Mouse (Mus musculus) stomach, postnatal 0 days (tissue): ENCODE measurements around the gene Tas2r135. TPM values are rescaled to one million over a fixed set of nuclear protein-coding genes. Genes with fewer than 3 reads are reported as not detected.

ENCODE experiments used
- ATAC-seq: fragments of 200-750 bp; cut with Nextera tagmentation; 2 replicates; pipeline ENCODE4 v1.8.0; 2017; ENCODE audit not compliant: low FRiP score, low TSS enrichment
- DNase-seq: peaks from one replicate; pipeline ENCODE4 v3.0.0-alpha.2; 2016; ENCODE audit warnings: low spot score
- H3K27ac ChIP-seq: fragments of 300-500 bp; sonication (generic); replicated peaks from 2 replicates; pipeline ENCODE4 v1.5.1; 2014; ENCODE audit warnings: mild to moderate bottlenecking, control low read depth
- H3K27me3 ChIP-seq: fragments of 300-500 bp; sonication (generic); 2 replicates; pipeline ENCODE4 v1.6.1; 2014; ENCODE audit warnings: low read length; ENCODE audit not compliant: control insufficient read depth, insufficient read depth
- H3K36me3 ChIP-seq: fragments of 300-500 bp; sonication (generic); 2 replicates; pipeline ENCODE4 v1.6.1; 2014; ENCODE audit warnings: low read length, mixed read lengths; ENCODE audit not compliant: control insufficient read depth, insufficient read depth
- H3K4me1 ChIP-seq: fragments of 300-500 bp; sonication (generic); replicated peaks from 2 replicates; pipeline ENCODE4 v1.6.1; 2014; ENCODE audit warnings: antibody characterized with exemption; ENCODE audit not compliant: control insufficient read depth, insufficient read depth
- H3K4me2 ChIP-seq: fragments of 300-500 bp; sonication (generic); replicated peaks from 2 replicates; pipeline ENCODE4 v1.6.1; 2014; ENCODE audit warnings: low read depth, mild to moderate bottlenecking, control low read depth, moderate library complexity
- H3K4me3 ChIP-seq: fragments of 300-500 bp; sonication (generic); 2 replicates; pipeline ENCODE4 v1.5.1; 2014; ENCODE audit warnings: low read depth, low read length, control low read depth
- H3K9ac ChIP-seq: fragments of 300-500 bp; sonication (generic); 2 replicates; pipeline ENCODE4 v1.6.1; 2014; ENCODE audit warnings: mild to moderate bottlenecking, low read length, control low read depth, mixed read lengths
- H3K9me3 ChIP-seq: fragments of 300-500 bp; sonication (generic); 2 replicates; pipeline ENCODE4 v1.6.1; 2016; ENCODE audit warnings: low read length; ENCODE audit not compliant: control insufficient read depth
- CTCF ChIP-seq: IDR thresholded peaks from 2 replicates; pipeline ENCODE4 v1.5.1; 2016; ENCODE audit warnings: antibody characterized with exemption, low read depth, mild to moderate bottlenecking, moderate library complexity
- EP300 ChIP-seq: optimal IDR thresholded peaks from 2 replicates; pipeline ENCODE3; 2016; ENCODE audit warnings: antibody characterized with exemption
- WGBS: fragments of 180-500 bp; shearing (Covaris S2); extraction: QIAGEN DNeasy Blood & Tissue Kit; methylation state at CpG from one replicate; pipeline ENCODE4 v1.1.7; 2014; 5-methylcytosine and 5-hydroxymethylcytosine counted together
- polyA plus RNA-seq: library from polyadenylated mRNA; unstranded; fragments of >200 nt; fragmentation: Nextera tagmentation; extraction: Ambion mirVana; gene quantifications from 2 replicates; pipeline ENCODE4 v1.2.1, GENCODE M21; 2015

The Tas2r135 gene
- polyA plus RNA-seq, 1 experiment from 2014 or later: not detected

- 91% methylated on average over 3 of the region's 3 CpGs for WGBS
- no peaks in the 10 kb centered on the region for H3K27me3 ChIP-seq
- ATAC-seq (no peak), DNase-seq (no peak)
- no peak overlapping the region for H3K4me3 ChIP-seq
- H3K27ac ChIP-seq: no peak overlapping the region
- H3K36me3 ChIP-seq: no peaks in the 10 kb centered on the region
- no peak overlapping the region for H3K4me2 ChIP-seq
- H3K9ac ChIP-seq: no peak overlapping the region
- H3K4me1 ChIP-seq: no peaks in the 10 kb centered on the region
- no peak for TF ChIP-seq CTCF
- no peak for TF ChIP-seq EP300
- no peaks in the 10 kb centered on the region for H3K9me3 ChIP-seq
Measured at GRCm38 (mm10) chr6:42424472-42424871, 19.2 kb downstream of the Tas2r135 start.

DNA sequence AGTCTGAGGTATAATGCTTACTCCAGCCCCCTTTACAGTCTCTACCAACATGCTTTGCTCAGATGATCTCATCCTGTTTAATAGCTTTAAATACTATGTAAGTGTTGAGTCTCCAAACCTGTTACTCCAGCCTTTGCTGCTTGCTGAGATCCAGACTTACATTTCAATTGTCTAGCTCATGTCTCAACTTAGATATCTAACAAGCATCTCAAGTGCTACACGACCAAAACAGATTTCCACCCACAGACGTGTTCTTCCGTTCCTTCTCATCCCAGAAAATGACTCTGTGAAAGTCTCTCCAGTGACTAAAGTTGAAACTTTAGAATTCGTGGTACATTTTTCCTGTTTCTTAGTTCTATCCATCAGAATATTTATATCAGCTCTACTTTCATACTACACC is 21.1 kb downstream of the Tas2r135 start:
- ATAC-seq (no peak), DNase-seq (no peak)
- WGBS: 81% methylated on average over 4 of the region's 4 CpGs
- no peaks in the 10 kb centered on the region for H3K27me3 ChIP-seq
- H3K9ac ChIP-seq: no peak overlapping the region
- no peak overlapping the region for H3K27ac ChIP-seq
- no peak for TF ChIP-seq CTCF
- TF ChIP-seq EP300: no peak
- no peaks in the 10 kb centered on the region for H3K9me3 ChIP-seq
- no peaks in the 10 kb centered on the region for H3K4me1 ChIP-seq
- H3K4me3 ChIP-seq: no peak overlapping the region
- H3K36me3 ChIP-seq: no peaks in the 10 kb centered on the region
- H3K4me2 ChIP-seq: no peak overlapping the region

- H3K9me3 ChIP-seq: no peaks in the 10 kb centered on the region
- H3K4me1 ChIP-seq: no peaks in the 10 kb centered on the region
- no peaks in the 10 kb centered on the region for H3K27me3 ChIP-seq
- no peaks in the 10 kb centered on the region for H3K36me3 ChIP-seq
- no peak for ATAC-seq
- H3K9ac ChIP-seq: no peak overlapping the region
- no peak for DNase-seq
- no peak overlapping the region for H3K4me2 ChIP-seq
- TF ChIP-seq CTCF (peak; percentile 60), EP300 (no peak)
- 53% methylated on average over 2 of the region's 2 CpGs for WGBS
- no peak overlapping the region for H3K27ac ChIP-seq
- no peak overlapping the region for H3K4me3 ChIP-seq
Measured at GRCm38 (mm10) chr6:42433554-42433953, 28.3 kb downstream of the Tas2r135 start.

DNA sequence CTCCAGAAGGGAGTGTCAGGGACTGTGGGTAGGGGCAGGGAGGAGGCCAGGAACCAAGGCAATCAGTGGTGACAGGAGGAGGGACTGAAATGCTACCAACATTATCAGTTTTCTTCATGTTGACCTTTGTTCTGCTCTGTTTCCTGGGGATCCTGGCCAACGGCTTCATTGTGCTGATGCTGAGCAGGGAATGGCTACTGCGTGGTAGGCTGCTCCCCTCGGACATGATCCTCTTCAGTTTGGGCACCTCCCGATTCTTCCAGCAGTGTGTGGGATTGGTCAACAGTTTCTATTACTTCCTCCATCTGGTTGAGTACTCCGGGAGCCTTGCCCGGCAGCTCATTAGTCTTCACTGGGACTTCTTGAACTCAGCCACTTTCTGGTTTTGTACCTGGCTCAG is 29.2 kb downstream of the Tas2r135 start, which contains the start of gene Tas2r126:
Gene Tas2r126, plus strand, starts transcription at position 90 of the 400 bp plus-strand sequence.
- no peak within 1 kb of the TSS for H3K27ac ChIP-seq
- no peaks in the 10 kb centered on the region for H3K4me1 ChIP-seq
- no peak within 1 kb of the TSS for H3K4me3 ChIP-seq
- WGBS: 67% methylated on average over 6 of the region's 6 CpGs
- no peak for DNase-seq
- TF ChIP-seq CTCF (no peak), EP300 (no peak)
- H3K9ac ChIP-seq: no peak within 1 kb of the TSS
- H3K9me3 ChIP-seq: no peaks in the 10 kb centered on the region
- no peak within 1 kb of the TSS for H3K4me2 ChIP-seq
- no peaks in the 10 kb centered on the region for H3K36me3 ChIP-seq
- ATAC-seq: no peak
- H3K27me3 ChIP-seq: no peaks in the 10 kb centered on the region

GRCm38 (mm10) chr6:42435490-42435889 is 30.3 kb downstream of the Tas2r135 start:
- WGBS: 82% methylated on average over 2 of the region's 2 CpGs
- Histone ChIP-seq H3K4me1 (no peaks in the 10 kb centered on the region), H3K4me3 (no peak overlapping the region), H3K9ac (no peak overlapping the region), H3K9me3 (no peaks in the 10 kb centered on the region), H3K4me2 (no peak overlapping the region), H3K27ac (no peak overlapping the region), H3K36me3 (no peaks in the 10 kb centered on the region), H3K27me3 (no peaks in the 10 kb centered on the region)
- ATAC-seq: no peak
- DNase-seq: no peak
- TF ChIP-seq EP300 (no peak), CTCF (no peak)

GRCm38 (mm10) chr6:42441395-42441794 is 36.2 kb downstream of the Tas2r135 start:
- no peak overlapping the region for H3K4me2 ChIP-seq
- TF ChIP-seq CTCF: no peak
- H3K9me3 ChIP-seq: no peaks in the 10 kb centered on the region
- H3K4me1 ChIP-seq: no peaks in the 10 kb centered on the region
- DNase-seq: no peak
- no peak overlapping the region for H3K9ac ChIP-seq
- no peak for ATAC-seq
- 62% methylated on average over 2 of the region's 2 CpGs for WGBS
- no peaks in the 10 kb centered on the region for H3K36me3 ChIP-seq
- H3K27me3 ChIP-seq: no peaks in the 10 kb centered on the region
- H3K27ac ChIP-seq: no peak overlapping the region
- no peak overlapping the region for H3K4me3 ChIP-seq
